Mouse (Mus musculus) lung, adult 2 months (tissue): ENCODE results near the gene Sf3a2.
"Not testable (repeated sequence)": the region's sequence is repeated elsewhere in the genome, so short reads cannot be mapped to it uniquely, and the experiment has no call there.

Source experiments
- CTCF ChIP-seq: fragments of 200-500 bp; IDR thresholded peaks from 2 replicates; pipeline ENCODE4 v1.5.1; 2011; ENCODE audit warnings: mild to moderate bottlenecking, low read length, control low read depth; ENCODE audit not compliant: insufficient read depth
- POLR2A ChIP-seq: fragments of 200-500 bp; IDR thresholded peaks from 2 replicates; pipeline ENCODE4 v1.6.1; 2011; ENCODE audit warnings: low read depth, mild to moderate bottlenecking, control low read depth, low read length, borderline replicate concordance; ENCODE audit errors: extremely low read depth

GRCm38 (mm10) chr10:80828587-80828986 is 30.6 kb downstream of the Sf3a2 start:
- not testable (repeated sequence) for TF ChIP-seq CTCF, POLR2A
